Mouse (Mus musculus) heart, embryonic 11.5 days (tissue): ENCODE measurements around the gene Arhgap10. TPM values are rescaled to one million over a fixed set of nuclear protein-coding genes. Genes with fewer than 3 reads are reported as not detected.

Experiments
- ATAC-seq: fragments of 200-750 bp; cut with Nextera tagmentation; replicated peaks from 2 replicates; pipeline ENCODE4 v1.8.0; 2017; ENCODE audit warnings: moderate library complexity; ENCODE audit not compliant: insufficient number of reproducible peaks, low FRiP score, low TSS enrichment
- H3K27ac ChIP-seq: fragments of 300-500 bp; sonication (generic); 2 replicates; pipeline ENCODE4 v1.5.1; 2014; ENCODE audit warnings: mild to moderate bottlenecking, low read depth, low read length
- H3K27me3 ChIP-seq: fragments of 300-500 bp; sonication (generic); 2 replicates; pipeline ENCODE4 v1.6.1; 2014; ENCODE audit warnings: mild to moderate bottlenecking, low read length, mixed read lengths; ENCODE audit not compliant: control insufficient read depth, insufficient read depth
- H3K36me3 ChIP-seq: fragments of 300-500 bp; sonication (generic); 2 replicates; pipeline ENCODE4 v1.6.1; 2014; ENCODE audit warnings: mild to moderate bottlenecking, low read length, moderate library complexity, mixed read lengths; ENCODE audit not compliant: control insufficient read depth, insufficient read depth
- H3K4me1 ChIP-seq: fragments of 300-500 bp; sonication (generic); 2 replicates; pipeline ENCODE4 v1.6.1; 2014; ENCODE audit warnings: low read length; ENCODE audit not compliant: control insufficient read depth, insufficient read depth
- H3K4me2 ChIP-seq: fragments of 300-500 bp; sonication (generic); 2 replicates; pipeline ENCODE4 v1.6.1; 2014; ENCODE audit warnings: mild to moderate bottlenecking, moderate library complexity
- H3K4me3 ChIP-seq: fragments of 300-500 bp; sonication (generic); 2 replicates; pipeline ENCODE4 v1.5.1; 2014; ENCODE audit warnings: low read depth, low read length
- H3K9ac ChIP-seq: fragments of 300-500 bp; sonication (generic); 2 replicates; pipeline ENCODE4 v1.6.1; 2014; ENCODE audit warnings: mild to moderate bottlenecking, low read depth, low read length, moderate library complexity
- H3K9me3 ChIP-seq: fragments of 300-500 bp; sonication (generic); replicated peaks from 2 replicates; pipeline ENCODE4 v1.6.1; 2016; ENCODE audit warnings: low read length; ENCODE audit not compliant: control insufficient read depth
- WGBS: fragments of 180-500 bp; shearing (Covaris S2); extraction: QIAGEN DNeasy Blood & Tissue Kit; methylation state at CpG from one replicate; pipeline ENCODE4 v1.1.7; 2014; ENCODE audit not compliant: insufficient replicate concordance; 5-methylcytosine and 5-hydroxymethylcytosine counted together
- polyA plus RNA-seq: library from polyadenylated mRNA; unstranded; fragments of >200 nt; fragmentation: Nextera tagmentation; extraction: Ambion mirVana; gene quantifications from 2 replicates; pipeline ENCODE4 v1.2.1, GENCODE M21; 2014

The Arhgap10 gene
- polyA plus RNA-seq, 1 experiment from 2014 or later = 23.2 TPM

DNA sequence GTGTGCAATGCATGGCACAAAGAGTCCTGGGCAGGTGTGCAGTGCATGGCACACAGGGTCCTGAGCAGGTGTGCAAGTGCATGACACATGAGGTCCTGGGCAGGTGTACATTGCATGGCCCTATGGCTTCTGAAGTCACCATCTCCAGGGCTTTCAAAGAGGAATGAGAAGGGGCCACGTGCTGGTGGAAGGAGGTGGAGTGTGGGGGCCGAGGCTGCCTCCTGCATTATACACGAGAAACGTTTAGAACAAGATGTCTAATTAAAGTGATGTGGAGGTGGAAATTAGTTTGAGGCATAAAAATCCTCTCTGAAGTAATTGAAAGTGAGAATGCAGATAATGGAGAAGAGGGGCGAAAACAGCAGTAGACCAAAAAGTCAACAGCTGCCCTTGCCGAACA lies 93.9 kb downstream of the Arhgap10 start:
- no peaks in the 10 kb centered on the region; the same call in 1 of the 2 replicates for H3K36me3 ChIP-seq
- no peak for ATAC-seq
- H3K4me3 ChIP-seq = no peak overlapping the region
- H3K4me1 ChIP-seq = no peaks in the 10 kb centered on the region
- H3K9me3 ChIP-seq = no peaks in the 10 kb centered on the region
- H3K9ac ChIP-seq = no peak overlapping the region
- 86% methylated on average over 5 of the region's 6 CpGs for WGBS
- H3K27me3 ChIP-seq = no peaks in the 10 kb centered on the region
- H3K4me2 ChIP-seq = no peak overlapping the region
- H3K27ac ChIP-seq = no peak overlapping the region

DNA sequence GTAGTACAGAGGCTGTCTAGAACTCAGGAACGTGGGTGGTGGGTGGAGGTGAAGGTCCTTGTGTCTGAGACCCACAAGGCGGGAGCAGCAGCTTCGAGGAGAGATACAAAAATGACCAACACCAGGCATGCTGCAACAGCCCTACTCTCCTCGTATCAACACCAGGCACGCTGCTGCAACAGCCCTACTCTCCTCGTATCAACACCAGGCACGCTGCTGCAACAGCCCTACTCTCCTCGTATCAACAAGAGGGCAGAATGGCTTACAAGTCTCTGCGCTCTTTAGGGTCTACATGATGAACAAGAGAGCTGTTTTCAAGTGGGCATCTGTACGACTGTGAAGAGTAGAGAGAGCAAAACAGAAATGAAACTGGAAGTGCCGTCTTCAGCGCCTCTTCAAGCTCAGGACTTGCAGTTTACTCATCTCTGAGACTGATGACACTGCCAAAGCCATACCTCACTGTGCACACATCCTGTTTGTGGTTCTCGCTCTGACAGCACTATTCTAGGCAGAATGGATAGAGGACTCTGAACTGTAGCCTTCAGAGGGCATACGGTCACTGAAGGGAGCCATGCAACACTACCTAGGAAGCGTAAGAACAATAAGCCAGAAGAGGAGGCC lies 95.0 kb downstream of the Arhgap10 start:
- Histone ChIP-seq H3K36me3 (no peaks in the 10 kb centered on the region; the same call in 1 of the 2 replicates), H3K4me3 (no peak overlapping the region), H3K9me3 (no peaks in the 10 kb centered on the region), H3K4me2 (no peak overlapping the region), H3K27ac (no peak overlapping the region), H3K9ac (no peak overlapping the region), H3K27me3 (no peaks in the 10 kb centered on the region), H3K4me1 (no peaks in the 10 kb centered on the region)
- 77% methylated on average over 15 of the region's 15 CpGs for WGBS
- ATAC-seq = no peak

DNA sequence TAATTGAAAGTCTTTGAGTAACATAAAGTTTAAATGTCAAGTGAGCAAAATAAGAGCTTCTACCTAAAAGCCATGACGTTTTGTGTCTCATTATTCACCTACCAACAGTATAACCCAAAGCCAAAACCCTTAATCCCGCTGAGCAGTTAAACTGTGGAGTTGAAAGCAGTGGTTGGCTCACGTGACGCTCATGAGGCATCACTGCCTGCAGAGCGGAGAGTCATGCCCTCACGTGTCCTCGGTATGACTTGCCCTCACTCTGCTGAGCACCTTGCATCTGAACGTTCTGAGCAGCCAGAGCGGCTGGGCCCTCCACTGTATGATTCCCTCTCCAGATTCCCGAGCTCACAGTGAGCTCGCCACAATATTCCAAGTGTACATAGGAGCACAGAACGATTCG lies 96.2 kb downstream of the Arhgap10 start:
- WGBS = 84% methylated on average over 13 of the region's 13 CpGs
- Histone ChIP-seq H3K27ac (no peak overlapping the region), H3K36me3 (no peaks in the 10 kb centered on the region; the same call in 1 of the 2 replicates), H3K4me1 (no peaks in the 10 kb centered on the region), H3K27me3 (no peaks in the 10 kb centered on the region), H3K9me3 (no peaks in the 10 kb centered on the region), H3K9ac (no peak overlapping the region), H3K4me3 (no peak overlapping the region), H3K4me2 (no peak overlapping the region)
- no peak for ATAC-seq

DNA sequence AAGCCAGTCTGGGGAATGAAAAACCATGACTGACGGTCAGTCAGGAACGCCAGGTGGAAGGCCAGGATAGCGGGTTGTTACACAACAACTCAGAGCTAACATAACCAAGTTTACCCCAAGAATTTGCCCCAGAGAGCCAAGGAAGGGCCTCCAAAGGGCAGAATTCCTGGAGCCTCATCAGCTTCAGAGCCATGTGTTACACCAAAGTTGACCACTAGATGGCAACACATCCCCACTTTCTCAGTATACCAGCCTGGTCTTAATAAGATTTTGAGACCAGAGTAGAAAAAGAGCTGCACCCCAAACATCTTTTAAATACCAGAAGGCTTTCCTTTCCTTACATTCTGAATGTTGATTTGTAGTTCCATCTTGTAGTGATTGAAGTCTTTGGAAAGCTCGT lies 98.0 kb downstream of the Arhgap10 start:
- no peak for ATAC-seq
- no peak overlapping the region for H3K9ac ChIP-seq
- WGBS = 53% methylated on average over 4 of the region's 4 CpGs
- H3K27me3 ChIP-seq = no peaks in the 10 kb centered on the region
- H3K9me3 ChIP-seq = no peaks in the 10 kb centered on the region
- H3K4me3 ChIP-seq = no peak overlapping the region
- no peaks in the 10 kb centered on the region; the same call in 1 of the 2 replicates for H3K36me3 ChIP-seq
- H3K4me2 ChIP-seq = no peak overlapping the region
- no peaks in the 10 kb centered on the region for H3K4me1 ChIP-seq
- no peak overlapping the region for H3K27ac ChIP-seq

DNA sequence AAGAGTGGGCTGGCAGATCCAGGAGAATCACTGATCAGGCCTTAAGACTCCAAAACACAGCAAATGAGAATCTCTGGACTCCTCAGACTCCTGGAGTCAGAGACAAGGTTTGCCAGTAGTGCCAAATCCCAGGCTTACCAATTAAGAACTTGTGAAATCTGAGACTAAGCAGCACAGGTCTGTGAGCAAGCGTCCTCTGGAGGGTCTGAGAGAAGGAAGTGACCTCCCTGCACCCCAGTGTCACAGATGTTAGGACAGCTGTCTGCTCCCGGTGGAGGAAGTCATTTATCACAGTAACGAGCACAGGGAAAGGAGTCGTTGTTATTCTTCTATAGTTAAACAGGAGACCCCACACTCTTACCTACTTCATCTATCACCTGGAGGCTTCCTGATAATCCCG lies 101.0 kb downstream of the Arhgap10 start:
- H3K36me3 ChIP-seq = peaks cover 4% of the 10 kb centered on the region; the same call in 1 of the 2 replicates
- H3K4me1 ChIP-seq = no peaks in the 10 kb centered on the region
- H3K4me2 ChIP-seq = no peak overlapping the region
- no peak overlapping the region for H3K9ac ChIP-seq
- no peak for ATAC-seq
- no peaks in the 10 kb centered on the region for H3K9me3 ChIP-seq
- no peak overlapping the region for H3K27ac ChIP-seq
- 14% methylated on average over 5 of the region's 5 CpGs for WGBS
- H3K4me3 ChIP-seq = no peak overlapping the region
- H3K27me3 ChIP-seq = no peaks in the 10 kb centered on the region

DNA sequence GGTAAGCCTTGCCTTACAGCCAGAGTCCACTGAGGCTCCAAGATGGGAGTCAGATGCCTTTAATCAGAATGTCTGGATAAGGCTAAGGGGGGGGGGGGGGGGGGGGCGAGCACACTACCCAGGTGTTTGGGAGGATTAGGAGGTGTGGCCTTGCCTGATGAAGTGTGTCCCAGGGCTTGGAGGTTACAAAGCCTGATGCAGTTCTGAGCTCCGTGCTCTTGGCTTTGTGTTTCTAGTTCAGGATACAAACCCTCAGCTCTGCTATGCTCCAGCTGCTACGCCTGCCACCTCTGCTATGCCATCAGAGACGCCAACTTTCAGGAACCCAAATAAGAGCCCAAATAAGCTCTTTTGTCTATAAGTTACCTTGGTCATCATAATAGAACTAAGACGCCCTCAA lies 101.7 kb downstream of the Arhgap10 start:
- ATAC-seq = no peak
- Histone ChIP-seq H3K4me3 (no peak overlapping the region), H3K36me3 (peaks cover 4% of the 10 kb centered on the region; the same call in 1 of the 2 replicates)

DNA sequence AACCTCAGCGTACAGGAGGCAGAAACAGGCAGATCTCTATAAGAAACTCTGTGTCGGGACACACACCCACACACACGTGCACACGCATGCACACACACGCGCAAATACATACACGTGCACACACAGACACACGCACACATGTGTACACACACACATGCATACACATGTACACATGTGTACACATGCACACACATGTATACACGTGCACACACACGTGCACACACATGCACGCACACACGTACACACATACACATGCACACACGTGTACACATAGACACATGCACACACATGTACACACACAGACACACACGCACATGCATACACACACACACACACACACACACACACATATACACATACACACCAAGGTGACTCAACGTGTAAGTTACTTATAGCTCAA lies 106.5 kb downstream of the Arhgap10 start:
- Histone ChIP-seq H3K9ac (no peak overlapping the region), H3K4me1 (no peaks in the 10 kb centered on the region), H3K4me2 (no peak overlapping the region), H3K9me3 (no peaks in the 10 kb centered on the region), H3K27me3 (no peaks in the 10 kb centered on the region), H3K4me3 (no peak overlapping the region), H3K36me3 (peaks cover 4% of the 10 kb centered on the region; the same call in 1 of the 2 replicates), H3K27ac (no peak overlapping the region)
- 94% methylated on average over 15 of the region's 15 CpGs for WGBS
- ATAC-seq = no peak

More for the DNA sequence above, 101.7 kb downstream of the Arhgap10 start:
- WGBS = 74% methylated on average over 5 of the region's 5 CpGs
- no peak overlapping the region for H3K27ac ChIP-seq
- no peak overlapping the region for H3K4me2 ChIP-seq
- H3K27me3 ChIP-seq = no peaks in the 10 kb centered on the region
- no peak overlapping the region for H3K9ac ChIP-seq
- no peaks in the 10 kb centered on the region for H3K4me1 ChIP-seq
- no peaks in the 10 kb centered on the region for H3K9me3 ChIP-seq

DNA sequence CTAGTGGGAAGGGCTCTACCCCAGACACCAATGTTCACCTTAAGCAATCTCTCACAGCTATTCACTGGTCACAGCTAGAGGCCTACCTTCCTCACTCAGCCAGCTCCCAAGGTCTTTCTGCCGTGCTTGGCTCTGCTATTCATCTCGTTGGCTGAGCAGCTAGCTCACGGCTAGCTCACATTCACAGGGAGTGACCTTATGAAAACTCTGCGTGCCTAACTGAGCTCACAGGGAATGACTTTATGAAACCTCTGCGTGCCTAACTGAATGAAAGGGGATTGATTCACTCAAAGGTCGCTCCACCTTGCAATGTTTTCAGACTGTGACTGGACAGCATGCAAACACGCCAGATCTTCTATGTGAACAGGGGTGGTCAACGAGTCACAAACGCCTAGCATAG lies 107.4 kb downstream of the Arhgap10 start:
- Histone ChIP-seq H3K36me3 (peaks cover 4% of the 10 kb centered on the region; the same call in 1 of the 2 replicates), H3K4me2 (no peak overlapping the region)

More for the DNA sequence above, 107.4 kb downstream of the Arhgap10 start:
- 82% methylated on average over 9 of the region's 9 CpGs for WGBS
- no peaks in the 10 kb centered on the region for H3K9me3 ChIP-seq
- H3K4me3 ChIP-seq = no peak overlapping the region
- no peak overlapping the region for H3K27ac ChIP-seq
- H3K4me1 ChIP-seq = no peaks in the 10 kb centered on the region
- no peak for ATAC-seq
- no peak overlapping the region for H3K9ac ChIP-seq
- H3K27me3 ChIP-seq = no peaks in the 10 kb centered on the region
